Mouse (Mus musculus) thymus, postnatal 36 days (tissue): Measurements from ENCODE around the gene Tsfm.
A peak's percentile ranks its signal among the peaks of the same experiment; 100 is the strongest.
"Not testable (repeated sequence)": the region's sequence is repeated elsewhere in the genome, so short reads cannot be mapped to it uniquely, and the experiment has no call there.

Experiments
- DNase-seq, 2 experiments: peaks; one replicate each; pipeline ENCODE4 v3.0.0; 2022; ENCODE audit warnings: mixed read lengths in 2 of 2

Gene Tsfm

GRCm38 (mm10) chr10:127030336-127031296 lies at the start of gene Tsfm:
Gene Tsfm, minus strand, starts transcription at chr10:127030840.
- peak; percentile 90 to 92 for DNase-seq

GRCm38 (mm10) chr10:127079665-127080391 lies 49.2 kb upstream of the Tsfm start:
- peak in 1 of 2 experiments; percentile 32 for DNase-seq

GRCm38 (mm10) chr10:127078677-127079575 lies 48.3 kb upstream of the Tsfm start:
- DNase-seq, result peak in 1 of 2 experiments; percentile 20

- peak in 1 of 2 experiments; percentile 5 for DNase-seq
These were observed 47.5 kb upstream of the Tsfm start for GRCm38 (mm10) chr10:127078001-127078676.

- DNase-seq, result peak in 1 of 2 experiments; percentile 7
These were observed 46.9 kb upstream of the Tsfm start for GRCm38 (mm10) chr10:127077515-127077914.

GRCm38 (mm10) chr10:127076082-127076481 lies 45.4 kb upstream of the Tsfm start:
- peak; percentile 61 to 78 for DNase-seq

GRCm38 (mm10) chr10:127075651-127076050 lies 45.0 kb upstream of the Tsfm start:
- peak in 1 of 2 experiments; percentile 19 for DNase-seq

GRCm38 (mm10) chr10:127075080-127075479 lies 44.4 kb upstream of the Tsfm start, which contains the start of gene Agap2:
Gene Agap2, plus strand, starts transcription at chr10:127075284.
- DNase-seq, result peak; percentile 88 to 90

- no peak for DNase-seq
These were observed 43.3 kb upstream of the Tsfm start for GRCm38 (mm10) chr10:127073981-127074380.

GRCm38 (mm10) chr10:127072969-127073368 lies 42.3 kb upstream of the Tsfm start:
- DNase-seq, result not testable (repeated sequence)

GRCm38 (mm10) chr10:127072270-127072669 lies 41.6 kb upstream of the Tsfm start:
- DNase-seq, result not testable (repeated sequence)

GRCm38 (mm10) chr10:127071203-127071602 lies 40.6 kb upstream of the Tsfm start:
- DNase-seq, result no peak

- DNase-seq, result peak in 1 of 2 experiments; percentile 52
These were observed 39.8 kb upstream of the Tsfm start, which contains the start of gene Tspan31 for GRCm38 (mm10) chr10:127070190-127071121. Gene Tspan31, minus strand, starts transcription at chr10:127070264.

- DNase-seq, result no peak
These were observed 38.9 kb upstream of the Tsfm start for GRCm38 (mm10) chr10:127069281-127070189.

GRCm38 (mm10) chr10:127068360-127069038 lies 37.9 kb upstream of the Tsfm start:
- no peak for DNase-seq

- no peak for DNase-seq
These were observed 35.9 kb upstream of the Tsfm start for GRCm38 (mm10) chr10:127066519-127067018.

- no peak for DNase-seq
These were observed 35.3 kb upstream of the Tsfm start for GRCm38 (mm10) chr10:127065981-127066380.
